Mouse (Mus musculus): ENCODE results near the gene A630001G21Rik.

GRCm38 (mm10) chr1:85732581-85732980 lies 45.9 kb downstream of the A630001G21Rik start:
- TF ChIP-seq MAFK (IDR thresholded peaks at IDR 0.05; ENCODE audit: insufficient read depth, low read depth, low read length) = no peak
- no peak for TF ChIP-seq HCFC1 (IDR thresholded peaks at IDR 0.05; ENCODE audit: borderline replicate concordance, insufficient read depth, low read length)
- no peak for TF ChIP-seq ZC3H11A (IDR thresholded peaks at IDR 0.05; ENCODE audit: borderline replicate concordance, low read depth, low read length)
